Comparison of ENCODE assay signal across 22 mouse cellular contexts in the genomic region with DNA sequence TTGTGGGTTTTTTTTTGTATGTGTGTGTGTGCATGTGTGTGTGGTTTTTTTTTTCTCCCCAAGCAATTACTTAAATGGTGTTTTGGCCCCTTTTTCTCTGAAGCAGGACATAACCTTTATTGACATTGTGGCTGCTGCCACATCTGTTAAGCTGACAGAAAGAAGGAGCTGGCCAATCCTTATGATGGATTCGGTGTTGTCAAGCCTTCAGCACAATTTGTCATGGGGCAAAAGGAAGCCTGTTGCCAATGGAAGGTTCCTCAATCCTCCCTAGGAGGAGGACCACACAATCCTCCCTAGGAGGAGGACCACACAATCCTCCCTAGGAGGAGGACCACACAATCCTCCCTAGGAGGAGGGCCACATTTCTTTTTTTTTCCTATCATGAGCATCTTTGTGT.
DNase-seq lines count a peak whose midpoint lies in the region; ATAC-seq and TF ChIP-seq lines count a peak whose summit lies in the region.
"Had no signal": no experiment of that assay in that cellular context is flagged by ENCODE, and none has a peak within 500 bp of the region (broad histone marks: within the 10 kb centered on the region; RNA-seq: fewer than 3 reads in every experiment).

No protein-coding gene starts in this region.

- DNase-seq in adrenal gland, adult 2 months: peak; percentile 47
- DNase-seq in adrenal gland, postnatal 4 days (ENCODE audit: low spot score in 2 of 2): no peak
- no peak for DNase-seq in lung, postnatal 10 days
- peak; percentile 10 to 22 for DNase-seq in adrenal gland, postnatal 36 days
- DNase-seq in kidney, postnatal 0 days (ENCODE audit: low spot score): peak; percentile 47
- DNase-seq in heart, adult 11 months: no peak
- no peak for DNase-seq in B cell, adult 2 months
- DNase-seq: cerebellum, adult 11-12 months; cerebellum, postnatal 10 days; forebrain, postnatal 0 days; gastrocnemius, postnatal 25 days; heart, adult 2 months; layer of hippocampus, adult 9-11 months; liver, embryonic 13.5 days; lung, postnatal 14 days; thymus, postnatal 36 days had no signal

- no peak for TF ChIP-seq CTCF in kidney, postnatal 0 days (IDR thresholded peaks at IDR 0.05; ENCODE audit: low read depth)

- ATAC-seq in lung, embryonic 16.5 days (ENCODE audit: low read depth): peak; percentile 52; the same call in 1 of the 2 replicates
- no peak for ATAC-seq in kidney, postnatal 0 days (replicated peaks; ENCODE audit: low FRiP score, low read depth)
- ATAC-seq: forebrain, postnatal 0 days; midbrain, embryonic 13.5 days had no signal

- H3K36me3 ChIP-seq in lung, embryonic 16.5 days (ENCODE audit: control insufficient read depth, insufficient read depth, low read length): no peaks in the 10 kb centered on the region
- no peaks in the 10 kb centered on the region for H3K36me3 ChIP-seq in kidney, postnatal 0 days (ENCODE audit: insufficient read depth, low read length)
- H3K36me3 ChIP-seq: embryonic facial prominence, embryonic 10.5 days; hindbrain, embryonic 13.5 days; liver, embryonic 13.5 days; midbrain, embryonic 13.5 days had no signal

- no peaks in the 10 kb centered on the region for H3K4me1 ChIP-seq in lung, embryonic 16.5 days (replicated peaks; ENCODE audit: control insufficient read depth, insufficient read depth, low read length)
- peaks cover 6% of the 10 kb centered on the region; the same call in 1 of the 2 replicates for H3K4me1 ChIP-seq in kidney, postnatal 0 days (replicated peaks; ENCODE audit: insufficient read depth, low read length)
- H3K4me1 ChIP-seq: hindbrain, embryonic 13.5 days; liver, embryonic 13.5 days; megakaryocyte, embryonic 14.5 days; midbrain, embryonic 13.5 days had no signal

- no peak overlapping the region for H3K4me2 ChIP-seq in lung, embryonic 16.5 days (ENCODE audit: low read depth, low read length)
- H3K4me2 ChIP-seq in kidney, postnatal 0 days (ENCODE audit: low read length): no peak overlapping the region
- H3K4me2 ChIP-seq: hindbrain, embryonic 13.5 days; liver, embryonic 13.5 days; midbrain, embryonic 13.5 days had no signal

- WGBS in lung, embryonic 16.5 days: 43% methylated on average over 1 of the region's 1 CpGs
- 60% methylated on average over 1 of the region's 1 CpGs for WGBS in kidney, postnatal 0 days

- H3K9ac ChIP-seq in lung, embryonic 16.5 days (ENCODE audit: low read length): no peak overlapping the region
- H3K9ac ChIP-seq in kidney, postnatal 0 days (ENCODE audit: low read depth, low read length): no peak overlapping the region
- H3K9ac ChIP-seq: forebrain, postnatal 0 days; hindbrain, embryonic 13.5 days; liver, embryonic 13.5 days; midbrain, embryonic 13.5 days had no signal

- no peak overlapping the region for H3K4me3 ChIP-seq in lung, embryonic 16.5 days (ENCODE audit: low read length)
- H3K4me3 ChIP-seq in kidney, postnatal 0 days (replicated peaks; ENCODE audit: low read depth, low read length): no peak overlapping the region
- H3K4me3 ChIP-seq: embryonic facial prominence, embryonic 10.5 days; heart, adult 2 months; hindbrain, embryonic 13.5 days; left cerebral cortex, adult 2 months; liver, embryonic 13.5 days; megakaryocyte, embryonic 14.5 days; midbrain, embryonic 13.5 days had no signal

- H3K9me3 ChIP-seq in lung, embryonic 16.5 days (ENCODE audit: control insufficient read depth, low read length): 0 out of 2 replicates have a peak, but pooled peaks cover 3% of the 10 kb centered on the region
- H3K9me3 ChIP-seq in kidney, postnatal 0 days (replicated peaks; ENCODE audit: low read length): no peaks in the 10 kb centered on the region
- H3K9me3 ChIP-seq: embryonic facial prominence, embryonic 10.5 days; hindbrain, embryonic 13.5 days; liver, embryonic 13.5 days; midbrain, embryonic 13.5 days had no signal

- no peak overlapping the region for H3K27ac ChIP-seq in lung, embryonic 16.5 days (ENCODE audit: low read length)
- peak overlapping the region; percentile 64 for H3K27ac ChIP-seq in kidney, postnatal 0 days
- H3K27ac ChIP-seq: embryonic facial prominence, embryonic 10.5 days; heart, adult 2 months; hindbrain, embryonic 13.5 days; left cerebral cortex, adult 2 months; liver, embryonic 13.5 days; midbrain, embryonic 13.5 days had no signal

- no peaks in the 10 kb centered on the region for H3K27me3 ChIP-seq in lung, embryonic 16.5 days (ENCODE audit: control insufficient read depth, insufficient read depth, low read depth, low read length)
- no peaks in the 10 kb centered on the region for H3K27me3 ChIP-seq in kidney, postnatal 0 days (ENCODE audit: insufficient read depth, low read length)
- H3K27me3 ChIP-seq: hindbrain, embryonic 13.5 days; liver, embryonic 13.5 days; megakaryocyte, embryonic 14.5 days; midbrain, embryonic 13.5 days had no signal

Comparison
In these comparisons a context has a peak if more than half of its experiments do, and no peak if none do; other contexts are left out.
1. DNase-seq: peak in adrenal gland, adult 2 months (single experiment), adrenal gland, postnatal 36 days (2 of 2) and kidney, postnatal 0 days (single experiment); none in adrenal gland, postnatal 4 days (0 of 2), lung, postnatal 10 days (single experiment), heart, adult 11 months (single experiment) and B cell, adult 2 months (0 of 2).